Mouse (Mus musculus) erythroid progenitor cell, adult 5-6 weeks (primary cell): ENCODE measurements around the gene Gm42878. TPM values are rescaled to one million over a fixed set of nuclear protein-coding genes. Genes with fewer than 3 reads are reported as not detected.
A peak's percentile ranks its signal among the peaks of the same experiment; 100 is the strongest.
"Not testable (repeated sequence)": the region's sequence is repeated elsewhere in the genome, so short reads cannot be mapped to it uniquely, and the experiment has no call there.

Experiments used
- ATAC-seq: replicated peaks from 2 replicates; pipeline ENCODE4 v1.8.0; 2016; ENCODE audit warnings: moderate number of reproducible peaks, mild to moderate bottlenecking, moderate TSS enrichment, inconsistent platforms; ENCODE audit not compliant: poor library complexity, low FRiP score, severe bottlenecking
- total RNA-seq, 2 experiments: library from RNA; stranded (forward) in 1 of 2; stranded (reverse) in 1 of 2; fragments of 150-400 nt in 1 of 2; fragments of 186-747, 209-891 nt in 1 of 2; gene quantifications; 2 replicates each; pipeline versions ENCODE4 v1.2.3 to v1.2.4; 2015 to 2017; ENCODE audit warnings: low replicate concordance in 2 of 2

The Gm42878 gene
- total RNA-seq, 2 experiments from 2014 or later: 0.08 TPM; not detected in 1

DNA sequence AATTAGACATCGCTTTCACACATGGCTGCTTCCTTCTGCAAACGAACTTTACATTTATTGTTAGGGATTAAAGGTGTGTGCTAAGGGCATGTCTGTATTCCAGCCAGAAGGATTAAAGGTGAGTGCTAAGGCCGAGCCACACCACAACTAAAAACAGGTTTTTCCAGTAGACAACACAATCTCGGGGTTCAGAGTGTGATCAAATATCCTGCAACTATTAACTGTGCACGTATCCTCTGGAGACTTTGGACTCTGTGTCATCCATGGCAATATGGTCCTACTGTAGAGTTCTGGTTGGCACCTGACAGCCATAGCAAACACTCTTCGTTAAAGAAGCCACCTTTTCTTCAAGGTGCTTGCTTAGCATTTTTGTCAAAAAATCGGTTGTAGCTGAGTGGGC, 35.3 kb downstream of the Gm42878 start:
- ATAC-seq: no peak

DNA sequence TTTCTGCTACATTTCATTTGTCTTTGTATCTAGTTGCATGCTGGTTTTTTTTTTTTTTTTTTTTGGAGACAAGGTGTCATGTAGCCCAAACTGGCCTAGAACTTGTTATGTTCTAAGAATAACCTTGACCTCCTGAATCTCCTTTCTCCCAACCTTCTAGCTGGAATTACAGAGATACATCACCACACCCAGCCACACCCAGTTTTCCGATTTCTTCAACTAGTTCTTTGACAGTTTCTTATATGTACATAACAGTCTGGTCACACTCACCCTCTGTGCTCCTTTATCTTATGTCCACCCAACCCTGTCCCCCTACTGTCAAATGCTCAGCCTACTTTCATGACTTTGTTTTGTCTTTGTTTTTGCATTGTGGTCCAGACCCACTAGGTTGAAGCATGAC, 38.4 kb downstream of the Gm42878 start:
- ATAC-seq: no peak

DNA sequence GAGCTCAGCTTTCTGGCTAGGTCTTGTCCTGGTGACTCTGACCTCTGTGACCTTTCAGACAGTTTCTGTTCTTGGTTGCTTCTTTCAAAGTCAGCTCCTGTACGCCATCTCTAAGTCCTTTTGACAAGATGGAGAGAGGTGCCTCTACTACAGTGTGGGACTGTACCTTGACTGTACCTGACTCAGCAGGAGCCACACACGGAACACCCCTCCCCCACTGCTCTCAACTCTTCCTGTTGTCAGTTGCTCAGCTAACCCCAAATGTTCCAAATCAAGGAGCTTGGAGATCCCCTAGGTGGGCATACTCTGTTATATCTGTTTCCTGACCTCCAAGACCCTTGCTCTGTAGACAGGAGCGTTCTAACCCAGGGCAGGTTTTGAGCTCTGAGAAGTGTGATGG, 42.1 kb downstream of the Gm42878 start, which contains the start of gene Adam1b:
Adam1b (minus strand) TSS at position 205 of the 400 bp plus-strand sequence.
- ATAC-seq: no peak

DNA sequence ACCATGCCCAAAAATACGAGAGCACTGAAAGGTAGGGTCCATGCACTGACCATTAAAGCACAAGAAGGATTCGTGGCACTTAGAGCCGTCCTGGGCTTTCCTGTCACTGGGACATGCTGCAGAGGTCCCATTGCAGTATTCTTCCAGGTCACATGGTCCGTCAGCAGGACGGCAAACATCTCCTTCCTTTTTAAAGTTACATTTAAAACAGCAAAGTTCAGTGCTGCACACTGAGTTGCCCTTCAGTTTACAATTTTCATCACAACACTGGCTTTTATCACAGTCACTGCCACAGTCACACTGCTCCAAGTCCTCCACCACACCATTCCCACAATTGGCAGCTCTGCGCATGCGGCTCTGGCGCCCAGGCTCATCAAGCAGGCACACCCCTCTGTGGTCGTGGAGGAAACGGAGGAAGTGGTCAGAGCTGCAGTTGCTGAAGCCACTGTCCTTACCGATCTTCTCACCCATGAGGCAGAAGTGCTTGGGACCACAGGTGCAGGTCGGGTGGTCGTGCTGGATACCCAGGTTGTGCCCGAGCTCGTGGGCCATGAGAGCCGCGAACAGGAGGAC, 43.8 kb downstream of the Gm42878 start:
- ATAC-seq: not testable (repeated sequence)

DNA sequence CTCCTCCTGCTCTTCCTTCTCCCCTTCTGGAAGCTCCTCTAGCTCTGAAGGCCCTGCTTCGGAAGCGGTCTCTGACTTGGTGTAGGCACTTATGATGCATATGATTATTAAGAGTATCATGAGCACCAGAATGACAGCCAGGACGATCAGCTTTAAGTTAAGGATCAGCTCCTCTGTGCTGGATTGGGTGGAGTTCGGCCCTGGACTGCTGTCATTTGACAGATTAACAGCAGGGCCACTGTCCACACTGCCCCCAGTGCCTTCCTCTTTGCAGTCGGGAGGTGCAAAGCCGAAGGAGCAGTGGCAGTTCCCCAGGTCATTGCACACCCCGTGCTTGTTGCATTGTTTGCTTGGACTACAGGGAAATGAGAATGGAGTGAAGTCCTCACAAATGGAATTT, 44.6 kb downstream of the Gm42878 start:
- ATAC-seq: 0 out of 2 replicates have a peak, but pooled peaks have one; percentile 35

DNA sequence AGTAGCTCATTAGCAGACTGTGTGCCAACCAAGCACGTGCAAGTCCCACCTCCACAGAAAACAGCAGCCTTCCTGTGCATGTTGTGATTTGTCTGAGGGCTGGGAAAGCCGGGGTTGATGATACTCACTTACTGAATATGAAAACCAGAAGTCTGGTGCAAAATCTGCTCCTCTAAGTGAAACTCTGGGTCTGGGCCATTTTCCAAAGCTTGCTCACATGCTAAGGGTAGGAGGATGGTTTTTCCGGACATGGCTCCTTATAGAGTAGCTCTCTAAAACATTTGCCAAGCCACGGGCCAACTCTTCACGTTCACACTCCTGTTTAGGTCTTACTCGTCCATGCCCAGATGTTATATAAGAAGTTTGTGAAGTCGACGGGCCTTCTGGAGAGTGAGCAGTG, 52.0 kb downstream of the Gm42878 start:
- ATAC-seq: no peak

DNA sequence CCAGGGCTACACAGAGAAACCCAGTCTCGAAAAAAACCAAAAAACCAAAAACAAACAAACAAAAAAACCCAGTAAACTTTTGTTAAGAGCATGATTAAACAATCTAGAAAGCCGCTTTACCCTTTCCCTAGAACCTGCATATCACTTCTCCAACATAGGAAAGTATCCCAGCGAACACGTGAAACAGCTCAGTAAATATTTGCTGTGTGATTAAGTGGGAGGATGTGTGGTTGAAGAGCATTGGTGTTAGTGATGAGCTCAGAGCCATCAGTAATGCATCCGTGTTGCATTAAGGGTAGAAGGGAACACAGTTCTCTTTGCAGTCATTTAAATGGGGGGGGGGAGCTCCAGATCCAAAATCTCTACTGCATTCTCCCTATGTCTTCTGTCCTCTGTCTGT, 60.5 kb downstream of the Gm42878 start:
- ATAC-seq: no peak

DNA sequence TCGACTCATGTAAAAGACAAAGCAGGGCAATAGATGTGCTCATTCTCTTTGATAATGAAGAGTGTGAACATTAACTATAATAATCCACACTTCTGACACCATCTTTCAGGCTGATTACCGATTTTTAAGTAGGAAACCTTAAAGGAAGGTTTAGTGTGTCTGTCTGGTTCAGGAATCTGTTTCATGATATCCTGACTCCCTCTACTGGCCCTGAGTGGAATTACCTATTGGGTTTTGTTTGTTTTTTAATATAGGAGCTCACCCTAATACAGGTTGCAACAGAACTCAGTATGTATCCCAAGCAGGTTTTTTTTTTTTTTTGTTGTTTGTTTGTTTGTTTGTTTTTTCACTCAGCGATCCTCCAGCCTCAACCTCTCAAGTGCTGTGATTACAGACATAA, 67.6 kb downstream of the Gm42878 start:
- peak; percentile 73 for ATAC-seq

DNA sequence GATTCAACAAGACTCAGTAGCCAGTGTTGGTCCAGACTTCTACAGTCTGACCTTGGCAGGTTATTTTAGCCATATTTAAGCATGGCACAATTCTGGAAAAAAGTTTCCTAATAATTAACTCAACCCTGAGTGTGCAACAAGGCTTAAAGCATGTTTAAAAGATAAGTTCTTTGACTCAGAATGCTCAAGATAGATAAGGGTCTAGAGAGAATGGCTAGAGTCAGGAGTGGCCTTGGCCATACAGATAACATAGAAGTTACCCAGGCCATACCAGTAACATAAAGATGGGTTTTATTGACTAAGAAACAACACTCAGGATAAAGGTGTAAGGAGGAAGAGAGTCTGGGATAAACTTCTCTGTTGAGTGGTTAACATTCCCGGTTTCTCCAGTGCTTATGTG, 69.2 kb downstream of the Gm42878 start:
- peak; percentile 74 for ATAC-seq

DNA sequence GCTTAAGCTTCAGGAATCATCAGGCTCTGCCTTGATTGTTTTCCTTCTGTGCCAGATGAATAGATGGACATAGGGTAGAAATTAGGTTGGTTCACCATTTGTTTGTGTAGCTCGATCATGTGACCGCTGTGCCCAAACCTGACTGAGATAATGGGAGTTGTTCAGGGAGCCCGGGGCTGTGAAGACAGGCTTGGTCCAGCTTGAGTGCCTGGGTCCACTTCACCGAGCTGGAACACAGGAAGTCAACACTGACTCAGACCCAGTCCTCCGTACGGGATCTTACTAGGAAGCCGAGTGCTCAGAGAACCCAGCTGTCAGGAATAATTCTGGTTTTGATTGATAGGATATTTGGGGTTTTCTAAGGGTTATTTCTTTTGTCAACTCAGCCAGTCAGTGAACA, 70.7 kb downstream of the Gm42878 start:
- no peak for ATAC-seq

DNA sequence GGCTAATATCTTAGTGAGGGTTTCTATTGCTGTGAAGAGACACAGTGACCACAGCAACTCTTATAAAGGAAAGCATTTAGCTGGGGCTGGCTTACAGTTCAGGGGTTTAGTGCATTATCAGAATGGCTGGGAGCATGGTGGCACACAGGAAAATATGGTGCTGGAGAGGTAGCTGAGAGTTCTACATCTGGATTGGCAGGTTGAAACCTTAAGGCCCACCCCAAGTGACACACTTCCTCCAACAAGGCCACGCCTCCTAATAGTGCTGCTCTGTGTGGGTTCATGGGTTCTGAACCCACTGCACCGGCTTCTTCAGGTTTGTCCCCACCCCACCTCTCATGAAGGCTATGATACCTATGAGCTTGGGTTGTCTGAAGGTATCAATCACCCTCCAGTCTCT, 72.9 kb downstream of the Gm42878 start:
- no peak for ATAC-seq

DNA sequence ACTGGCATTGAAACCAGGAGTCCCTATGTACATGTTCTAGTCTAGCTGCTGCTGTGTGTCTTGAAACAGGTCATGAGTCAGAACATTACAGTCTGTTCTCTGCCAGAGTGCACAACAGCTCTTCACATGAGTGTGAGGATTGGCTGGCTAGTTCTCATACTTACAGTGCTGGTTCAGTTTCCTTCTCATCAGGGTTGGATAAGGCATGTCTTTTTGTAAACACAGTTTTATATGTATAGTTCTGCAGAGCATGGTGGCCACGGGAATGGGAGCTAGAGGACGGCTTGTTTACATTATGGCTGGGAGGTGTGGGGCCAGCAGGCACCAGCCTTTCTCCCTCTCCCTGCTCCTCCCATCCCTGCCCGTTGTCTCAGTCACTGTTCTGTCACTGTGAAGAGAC, 75.7 kb downstream of the Gm42878 start:
- ATAC-seq: no peak

Other genes starting within 250 kb of the Gm42878 start
- 23.1 and 29.3 TPM in 2 replicates for gene Trafd1, start 159.8 kb downstream of the Gm42878 start, total RNA-seq (2015; ENCODE audit: low replicate concordance)
- gene Trafd1, start 159.8 kb downstream of the Gm42878 start, total RNA-seq (2017; ENCODE audit: low replicate concordance): 11.1 and 21.4 TPM in 2 replicates
- gene Naa25, start 147.5 kb downstream of the Gm42878 start, total RNA-seq (2015; ENCODE audit: low replicate concordance): 5.9 and 6.5 TPM in 2 replicates
- 3.9 and 9.2 TPM in 2 replicates for gene Naa25, start 147.5 kb downstream of the Gm42878 start, total RNA-seq (2017; ENCODE audit: low replicate concordance)
- gene Tmem116, start 93.6 kb downstream of the Gm42878 start, total RNA-seq (2015; ENCODE audit: low replicate concordance): not detected in 2 replicates
- gene Tmem116, start 93.6 kb downstream of the Gm42878 start, total RNA-seq (2017; ENCODE audit: low replicate concordance): 0.26 TPM in 1 of 2 replicates, not detected in the other
- 37.1 and 50.3 TPM in 2 replicates for gene Erp29, start 93.0 kb downstream of the Gm42878 start, total RNA-seq (2015; ENCODE audit: low replicate concordance)
- 118 and 141 TPM in 2 replicates for gene Erp29, start 93.0 kb downstream of the Gm42878 start, total RNA-seq (2017; ENCODE audit: low replicate concordance)
- gene Adam1b, start 42.0 kb downstream of the Gm42878 start, total RNA-seq (2015; ENCODE audit: low replicate concordance): not detected in 2 replicates
- not detected in 2 replicates for gene Adam1b, start 42.0 kb downstream of the Gm42878 start, total RNA-seq (2017; ENCODE audit: low replicate concordance)
- 2.9 and 3.2 TPM in 2 replicates for gene Adam1a, start within 50 bp of the Gm42878 start, total RNA-seq (2015; ENCODE audit: low replicate concordance)
- 2.2 and 3.7 TPM in 2 replicates for gene Adam1a, start within 50 bp of the Gm42878 start, total RNA-seq (2017; ENCODE audit: low replicate concordance)
- 117 and 163 TPM in 2 replicates for gene Mapkapk5, start 423 bp upstream of the Gm42878 start, total RNA-seq (2015; ENCODE audit: low replicate concordance)
- 88.9 and 113 TPM in 2 replicates for gene Mapkapk5, start 423 bp upstream of the Gm42878 start, total RNA-seq (2017; ENCODE audit: low replicate concordance)
- gene Aldh2, start 48.3 kb upstream of the Gm42878 start, total RNA-seq (2015; ENCODE audit: low replicate concordance): 38.6 and 47.4 TPM in 2 replicates
- gene Aldh2, start 48.3 kb upstream of the Gm42878 start, total RNA-seq (2017; ENCODE audit: low replicate concordance): 45.1 and 49.1 TPM in 2 replicates
- 0.42 and 4.0 TPM in 2 replicates for gene Acad12, start 73.5 kb upstream of the Gm42878 start, total RNA-seq (2015; ENCODE audit: low replicate concordance)
- 0.23 and 0.26 TPM in 2 replicates for gene Acad12, start 73.5 kb upstream of the Gm42878 start, total RNA-seq (2017; ENCODE audit: low replicate concordance)
- not detected in 2 replicates for gene Acad10, start 115.0 kb upstream of the Gm42878 start, total RNA-seq (2015; ENCODE audit: low replicate concordance)
- gene Acad10, start 115.0 kb upstream of the Gm42878 start, total RNA-seq (2017; ENCODE audit: low replicate concordance): 0.26 and 2.1 TPM in 2 replicates
- 24.7 and 26.3 TPM in 2 replicates for gene Brap, start 115.1 kb upstream of the Gm42878 start, total RNA-seq (2015; ENCODE audit: low replicate concordance)
- 35.5 and 64.2 TPM in 2 replicates for gene Brap, start 115.1 kb upstream of the Gm42878 start, total RNA-seq (2017; ENCODE audit: low replicate concordance)
- gene Atxn2, start 165.9 kb upstream of the Gm42878 start, total RNA-seq (2015; ENCODE audit: low replicate concordance): 171 and 190 TPM in 2 replicates
- gene Atxn2, start 165.9 kb upstream of the Gm42878 start, total RNA-seq (2017; ENCODE audit: low replicate concordance): 170 and 182 TPM in 2 replicates